Mouse (Mus musculus): ENCODE data around the gene Auts2. TPM values are rescaled to one million over a fixed set of nuclear protein-coding genes. Genes with fewer than 3 reads are reported as not detected.

Gene Auts2
- polyA plus RNA-seq, 1 experiment from 2014 or later = 24.7 TPM

GRCm38 (mm10) chr5:132526395-132526794 is 16.7 kb downstream of the Auts2 start:
- Histone ChIP-seq H3K4me1 (peaks cover 42% of the 10 kb centered on the region), H3K36me3 (no peaks in the 10 kb centered on the region), H3K27ac (no peak overlapping the region), H3K9me3 (no peaks in the 10 kb centered on the region), H3K4me3 (no peak overlapping the region), H3K27me3 (ENCODE audit: insufficient read depth, poor library complexity, severe bottlenecking) (no peaks in the 10 kb centered on the region)
- no peak for DNase-seq (ENCODE audit: low spot score)
- WGBS = 59% methylated on average over 3 of the region's 3 CpGs

GRCm38 (mm10) chr5:132521358-132521873 is 21.7 kb downstream of the Auts2 start:
- H3K4me1 ChIP-seq = peaks cover 53% of the 10 kb centered on the region

GRCm38 (mm10) chr5:132517879-132518278 is 25.3 kb downstream of the Auts2 start:
- Histone ChIP-seq H3K4me1 (peaks cover 73% of the 10 kb centered on the region), H3K9me3 (no peaks in the 10 kb centered on the region), H3K36me3 (no peaks in the 10 kb centered on the region), H3K27me3 (ENCODE audit: insufficient read depth, poor library complexity, severe bottlenecking) (no peaks in the 10 kb centered on the region), H3K27ac (no peak overlapping the region), H3K4me3 (no peak overlapping the region)
- 65% methylated on average over 6 of the region's 6 CpGs for WGBS
- no peak for DNase-seq (ENCODE audit: low spot score)

More at GRCm38 (mm10) chr5:132521358-132521873, 21.7 kb downstream of the Auts2 start:
- no peak for DNase-seq (ENCODE audit: low spot score)
- Histone ChIP-seq H3K9me3 (no peaks in the 10 kb centered on the region), H3K27ac (no peak overlapping the region), H3K27me3 (ENCODE audit: insufficient read depth, poor library complexity, severe bottlenecking) (no peaks in the 10 kb centered on the region), H3K4me3 (no peak overlapping the region; the same call in 1 of the 2 replicates), H3K36me3 (no peaks in the 10 kb centered on the region)
- 50% methylated on average over 12 of the region's 12 CpGs for WGBS

GRCm38 (mm10) chr5:132514521-132514920 is 28.6 kb downstream of the Auts2 start:
- no peaks in the 10 kb centered on the region for H3K9me3 ChIP-seq
- H3K4me3 ChIP-seq = no peak overlapping the region
- H3K36me3 ChIP-seq = no peaks in the 10 kb centered on the region
- no peak for DNase-seq (ENCODE audit: low spot score)
- H3K27me3 ChIP-seq (ENCODE audit: insufficient read depth, poor library complexity, severe bottlenecking) = no peaks in the 10 kb centered on the region
- H3K27ac ChIP-seq = no peak overlapping the region
- peaks cover 59% of the 10 kb centered on the region for H3K4me1 ChIP-seq
- WGBS = 48% methylated on average over 6 of the region's 6 CpGs

- H3K9me3 ChIP-seq = no peaks in the 10 kb centered on the region
- WGBS = 66% methylated on average over 7 of the region's 7 CpGs
- no peaks in the 10 kb centered on the region for H3K36me3 ChIP-seq
- H3K4me3 ChIP-seq = no peak overlapping the region
- H3K4me1 ChIP-seq = peaks cover 56% of the 10 kb centered on the region
- DNase-seq (ENCODE audit: low spot score) = no peak
- no peaks in the 10 kb centered on the region for H3K27me3 ChIP-seq (ENCODE audit: insufficient read depth, poor library complexity, severe bottlenecking)
- H3K27ac ChIP-seq = no peak overlapping the region
Measured at GRCm38 (mm10) chr5:132513206-132513605, 29.9 kb downstream of the Auts2 start.

GRCm38 (mm10) chr5:132509464-132509885 is 33.7 kb downstream of the Auts2 start:
- Histone ChIP-seq H3K4me1 (peaks cover 33% of the 10 kb centered on the region), H3K9me3 (no peaks in the 10 kb centered on the region), H3K27me3 (ENCODE audit: insufficient read depth, poor library complexity, severe bottlenecking) (no peaks in the 10 kb centered on the region), H3K36me3 (no peaks in the 10 kb centered on the region), H3K4me3 (no peak overlapping the region), H3K27ac (no peak overlapping the region)
- 35% methylated on average over 9 of the region's 9 CpGs for WGBS
- DNase-seq (ENCODE audit: low spot score) = no peak

GRCm38 (mm10) chr5:132504893-132505292 is 38.3 kb downstream of the Auts2 start:
- 88% methylated on average over 1 of the region's 1 CpGs for WGBS
- Histone ChIP-seq H3K27me3 (ENCODE audit: insufficient read depth, poor library complexity, severe bottlenecking) (no peaks in the 10 kb centered on the region), H3K4me1 (peaks cover 32% of the 10 kb centered on the region), H3K27ac (no peak overlapping the region), H3K36me3 (no peaks in the 10 kb centered on the region), H3K4me3 (no peak overlapping the region), H3K9me3 (no peaks in the 10 kb centered on the region)
- no peak for DNase-seq (ENCODE audit: low spot score)

GRCm38 (mm10) chr5:132503431-132503830 is 39.7 kb downstream of the Auts2 start:
- DNase-seq (ENCODE audit: low spot score) = no peak
- Histone ChIP-seq H3K9me3 (no peaks in the 10 kb centered on the region), H3K4me3 (no peak overlapping the region), H3K4me1 (peaks cover 34% of the 10 kb centered on the region), H3K36me3 (no peaks in the 10 kb centered on the region), H3K27ac (no peak overlapping the region), H3K27me3 (ENCODE audit: insufficient read depth, poor library complexity, severe bottlenecking) (no peaks in the 10 kb centered on the region)
- WGBS = 84% methylated on average over 2 of the region's 2 CpGs

- no peaks in the 10 kb centered on the region for H3K36me3 ChIP-seq
- H3K9me3 ChIP-seq = no peaks in the 10 kb centered on the region
- no peak overlapping the region for H3K4me3 ChIP-seq
- H3K27me3 ChIP-seq (ENCODE audit: insufficient read depth, poor library complexity, severe bottlenecking) = no peaks in the 10 kb centered on the region
- DNase-seq (ENCODE audit: low spot score) = no peak
- H3K4me1 ChIP-seq = peaks cover 40% of the 10 kb centered on the region
- WGBS = 23% methylated on average over 5 of the region's 5 CpGs
- H3K27ac ChIP-seq = no peak overlapping the region
Measured at GRCm38 (mm10) chr5:132502036-132502435, 41.1 kb downstream of the Auts2 start.

- H3K4me1 ChIP-seq = peaks cover 44% of the 10 kb centered on the region
- no peak overlapping the region for H3K27ac ChIP-seq
- 4% methylated on average over 3 of the region's 3 CpGs for WGBS
- no peaks in the 10 kb centered on the region for H3K27me3 ChIP-seq (ENCODE audit: insufficient read depth, poor library complexity, severe bottlenecking)
- peak overlapping the region; percentile 10; the same call in 1 of the 2 replicates for H3K4me3 ChIP-seq
- DNase-seq (ENCODE audit: low spot score) = peak; percentile 62
- H3K36me3 ChIP-seq = no peaks in the 10 kb centered on the region
- no peaks in the 10 kb centered on the region for H3K9me3 ChIP-seq
Measured at GRCm38 (mm10) chr5:132500817-132501231, 42.3 kb downstream of the Auts2 start.

GRCm38 (mm10) chr5:132498896-132499295 is 44.2 kb downstream of the Auts2 start:
- no peaks in the 10 kb centered on the region for H3K9me3 ChIP-seq
- H3K4me1 ChIP-seq = peaks cover 46% of the 10 kb centered on the region
- DNase-seq (ENCODE audit: low spot score) = peak; percentile 63
- H3K36me3 ChIP-seq = no peaks in the 10 kb centered on the region
- H3K27me3 ChIP-seq (ENCODE audit: insufficient read depth, poor library complexity, severe bottlenecking) = no peaks in the 10 kb centered on the region
- H3K27ac ChIP-seq = no peak overlapping the region
- 75% methylated on average over 2 of the region's 2 CpGs for WGBS
- no peak overlapping the region for H3K4me3 ChIP-seq

- WGBS = 83% methylated on average over 5 of the region's 5 CpGs
- Histone ChIP-seq H3K27me3 (ENCODE audit: insufficient read depth, poor library complexity, severe bottlenecking) (no peaks in the 10 kb centered on the region), H3K4me3 (no peak overlapping the region), H3K4me1 (peaks cover 46% of the 10 kb centered on the region), H3K36me3 (no peaks in the 10 kb centered on the region), H3K27ac (no peak overlapping the region), H3K9me3 (no peaks in the 10 kb centered on the region)
- no peak for DNase-seq (ENCODE audit: low spot score)
Measured at GRCm38 (mm10) chr5:132498045-132498444, 45.1 kb downstream of the Auts2 start.

- Histone ChIP-seq H3K4me3 (no peak overlapping the region), H3K9me3 (no peaks in the 10 kb centered on the region), H3K36me3 (no peaks in the 10 kb centered on the region), H3K4me1 (peaks cover 27% of the 10 kb centered on the region), H3K27me3 (ENCODE audit: insufficient read depth, poor library complexity, severe bottlenecking) (no peaks in the 10 kb centered on the region), H3K27ac (no peak overlapping the region)
- peak; percentile 53 for DNase-seq (ENCODE audit: low spot score)
- 84% methylated on average over 1 of the region's 1 CpGs for WGBS
Measured at GRCm38 (mm10) chr5:132492793-132493192, 50.4 kb downstream of the Auts2 start.

- no peaks in the 10 kb centered on the region for H3K36me3 ChIP-seq
- no peaks in the 10 kb centered on the region for H3K9me3 ChIP-seq
- H3K27ac ChIP-seq = no peak overlapping the region
- DNase-seq (ENCODE audit: low spot score) = no peak
- no peaks in the 10 kb centered on the region for H3K27me3 ChIP-seq (ENCODE audit: insufficient read depth, poor library complexity, severe bottlenecking)
- H3K4me1 ChIP-seq = peaks cover 28% of the 10 kb centered on the region
- no peak overlapping the region for H3K4me3 ChIP-seq
Measured at GRCm38 (mm10) chr5:132492040-132492439, 51.1 kb downstream of the Auts2 start.
